Mouse (Mus musculus) midbrain, embryonic 13.5 days (tissue): ENCODE results near the gene Cldn10. TPM values are rescaled to one million over a fixed set of nuclear protein-coding genes. Genes with fewer than 3 reads are reported as not detected.
A peak's percentile ranks its signal among the peaks of the same experiment; 100 is the strongest.

Experiments
- ATAC-seq: fragments of 200-750 bp; cut with Nextera tagmentation; 2 replicates; pipeline ENCODE4 v1.8.0; 2017; ENCODE audit warnings: mild to moderate bottlenecking, moderate TSS enrichment, moderate library complexity
- H3K27ac ChIP-seq: fragments of 300-500 bp; sonication (generic); 2 replicates; pipeline ENCODE4 v1.5.1; 2015; ENCODE audit warnings: inconsistent platforms, mild to moderate bottlenecking, moderate library complexity
- H3K27me3 ChIP-seq: fragments of 300-500 bp; sonication (generic); 2 replicates; pipeline ENCODE4 v1.6.1; 2015; ENCODE audit warnings: mild to moderate bottlenecking, inconsistent platforms
- H3K36me3 ChIP-seq: fragments of 300-500 bp; sonication (generic); 2 replicates; pipeline ENCODE4 v1.6.1; 2015; ENCODE audit warnings: mild to moderate bottlenecking, inconsistent platforms
- H3K4me1 ChIP-seq: fragments of 300-500 bp; sonication (generic); replicated peaks from 2 replicates; pipeline ENCODE4 v1.6.1; 2015; ENCODE audit warnings: inconsistent platforms
- H3K4me2 ChIP-seq: fragments of 300-500 bp; sonication (generic); replicated peaks from 2 replicates; pipeline ENCODE4 v1.6.1; 2015; ENCODE audit warnings: moderate library complexity, mild to moderate bottlenecking, inconsistent platforms
- H3K4me3 ChIP-seq: fragments of 300-500 bp; sonication (generic); replicated peaks from 2 replicates; pipeline ENCODE4 v1.5.1; 2015; ENCODE audit warnings: mild to moderate bottlenecking, inconsistent platforms
- H3K9ac ChIP-seq: fragments of 300-500 bp; sonication (generic); replicated peaks from 2 replicates; pipeline ENCODE4 v1.6.1; 2015; ENCODE audit warnings: mild to moderate bottlenecking, inconsistent platforms
- H3K9me3 ChIP-seq: fragments of 300-500 bp; sonication (generic); 2 replicates; pipeline ENCODE4 v1.6.1; 2016; ENCODE audit warnings: mild to moderate bottlenecking, inconsistent platforms
- WGBS: fragments of 180-500 bp; shearing (Covaris S2); methylation state at CpG from one replicate; pipeline ENCODE4 v1.1.7; 2015; 5-methylcytosine and 5-hydroxymethylcytosine counted together
- polyA plus RNA-seq: library from polyadenylated mRNA; unstranded; fragments of >200 nt; fragmentation: Nextera tagmentation; extraction: Ambion mirVana; gene quantifications from 2 replicates; pipeline ENCODE4 v1.2.1, GENCODE M21; 2015

Cldn10 gene
- polyA plus RNA-seq, 1 experiment from 2014 or later: 1.0 TPM

GRCm38 (mm10) chr14:118903867-118904562 lies 116.3 kb downstream of the Cldn10 start:
- WGBS: 55% methylated on average over 6 of the region's 6 CpGs
- Histone ChIP-seq H3K9me3 (no peaks in the 10 kb centered on the region), H3K4me2 (no peak overlapping the region), H3K27ac (peak overlapping the region; percentile 14; the same call in 1 of the 2 replicates), H3K4me1 (0 out of 2 replicates have a peak, but pooled peaks cover 4% of the 10 kb centered on the region), H3K27me3 (no peaks in the 10 kb centered on the region), H3K4me3 (no peak overlapping the region), H3K9ac (0 out of 2 replicates have a peak overlapping the region, but pooled peaks have one; percentile 0), H3K36me3 (peaks cover 91% of the 10 kb centered on the region)
- ATAC-seq: peak; percentile 68

- Histone ChIP-seq H3K4me2 (no peak overlapping the region), H3K9ac (no peak overlapping the region), H3K36me3 (peaks cover 90% of the 10 kb centered on the region), H3K4me3 (no peak overlapping the region), H3K27me3 (no peaks in the 10 kb centered on the region), H3K27ac (no peak overlapping the region), H3K9me3 (no peaks in the 10 kb centered on the region), H3K4me1 (0 out of 2 replicates have a peak, but pooled peaks cover 4% of the 10 kb centered on the region)
- 81% methylated on average over 8 of the region's 8 CpGs for WGBS
- no peak for ATAC-seq
These were observed 119.9 kb downstream of the Cldn10 start for GRCm38 (mm10) chr14:118907592-118907991.

- H3K9me3 ChIP-seq: no peaks in the 10 kb centered on the region
- H3K4me3 ChIP-seq: no peak overlapping the region
- WGBS: 90% methylated on average over 8 of the region's 8 CpGs
- H3K27me3 ChIP-seq: no peaks in the 10 kb centered on the region
- H3K27ac ChIP-seq: no peak overlapping the region
- H3K9ac ChIP-seq: no peak overlapping the region
- no peaks in the 10 kb centered on the region for H3K4me1 ChIP-seq
- no peak overlapping the region for H3K4me2 ChIP-seq
- no peak for ATAC-seq
- peaks cover 92% of the 10 kb centered on the region for H3K36me3 ChIP-seq
These were observed 122.2 kb downstream of the Cldn10 start for GRCm38 (mm10) chr14:118909872-118910271.

- no peaks in the 10 kb centered on the region for H3K4me1 ChIP-seq
- no peak overlapping the region for H3K4me2 ChIP-seq
- H3K4me3 ChIP-seq: no peak overlapping the region
- WGBS: 76% methylated on average over 29 of the region's 29 CpGs
- no peaks in the 10 kb centered on the region for H3K27me3 ChIP-seq
- H3K9me3 ChIP-seq: no peaks in the 10 kb centered on the region
- H3K9ac ChIP-seq: no peak overlapping the region
- peak; percentile 63; the same call in 1 of the 2 replicates for ATAC-seq
- no peak overlapping the region for H3K27ac ChIP-seq
- H3K36me3 ChIP-seq: peaks cover 93% of the 10 kb centered on the region
These were observed 122.9 kb downstream of the Cldn10 start for GRCm38 (mm10) chr14:118910332-118911222.

- H3K9me3 ChIP-seq: no peaks in the 10 kb centered on the region
- H3K27ac ChIP-seq: no peak overlapping the region
- 93% methylated on average over 6 of the region's 6 CpGs for WGBS
- H3K4me3 ChIP-seq: no peak overlapping the region
- H3K9ac ChIP-seq: no peak overlapping the region
- H3K27me3 ChIP-seq: no peaks in the 10 kb centered on the region
- ATAC-seq: no peak
- no peak overlapping the region for H3K4me2 ChIP-seq
- H3K4me1 ChIP-seq: no peaks in the 10 kb centered on the region
- peaks cover 93% of the 10 kb centered on the region for H3K36me3 ChIP-seq
These were observed 123.8 kb downstream of the Cldn10 start for GRCm38 (mm10) chr14:118911521-118911920.

- H3K4me2 ChIP-seq: no peak overlapping the region
- H3K27ac ChIP-seq: no peak overlapping the region
- no peaks in the 10 kb centered on the region for H3K9me3 ChIP-seq
- no peaks in the 10 kb centered on the region for H3K27me3 ChIP-seq
- WGBS: 89% methylated on average over 5 of the region's 5 CpGs
- no peak overlapping the region for H3K9ac ChIP-seq
- no peak for ATAC-seq
- H3K4me3 ChIP-seq: no peak overlapping the region
- no peaks in the 10 kb centered on the region for H3K4me1 ChIP-seq
- peaks cover 91% of the 10 kb centered on the region for H3K36me3 ChIP-seq
These were observed 125.9 kb downstream of the Cldn10 start for GRCm38 (mm10) chr14:118913651-118914050.

GRCm38 (mm10) chr14:118919025-118919424 lies 131.3 kb downstream of the Cldn10 start:
- Histone ChIP-seq H3K4me2 (no peak overlapping the region), H3K27me3 (0 out of 2 replicates have a peak, but pooled peaks cover 3% of the 10 kb centered on the region), H3K4me3 (no peak overlapping the region), H3K4me1 (peaks cover 38% of the 10 kb centered on the region), H3K36me3 (peaks cover 55% of the 10 kb centered on the region), H3K9ac (no peak overlapping the region), H3K9me3 (no peaks in the 10 kb centered on the region), H3K27ac (no peak overlapping the region)
- ATAC-seq: no peak
- WGBS: 72% methylated on average over 8 of the region's 8 CpGs

GRCm38 (mm10) chr14:118920654-118921053 lies 132.9 kb downstream of the Cldn10 start:
- Histone ChIP-seq H3K27ac (no peak overlapping the region), H3K4me3 (0 out of 2 replicates have a peak overlapping the region, but pooled peaks have one; percentile 0), H3K4me2 (peak overlapping the region; percentile 87), H3K27me3 (0 out of 2 replicates have a peak, but pooled peaks cover 3% of the 10 kb centered on the region), H3K36me3 (peaks cover 39% of the 10 kb centered on the region), H3K9me3 (no peaks in the 10 kb centered on the region), H3K9ac (peak overlapping the region; percentile 43; the same call in 1 of the 2 replicates), H3K4me1 (peaks cover 45% of the 10 kb centered on the region)
- WGBS: 62% methylated on average over 7 of the region's 7 CpGs
- ATAC-seq: no peak

GRCm38 (mm10) chr14:118922251-118922650 lies 134.5 kb downstream of the Cldn10 start:
- H3K36me3 ChIP-seq: peaks cover 28% of the 10 kb centered on the region
- H3K27me3 ChIP-seq: 0 out of 2 replicates have a peak, but pooled peaks cover 3% of the 10 kb centered on the region
- 27% methylated on average over 22 of the region's 22 CpGs for WGBS
- peak overlapping the region; percentile 87 for H3K4me2 ChIP-seq
- no peaks in the 10 kb centered on the region for H3K9me3 ChIP-seq
- peak overlapping the region; percentile 79 for H3K4me3 ChIP-seq
- H3K4me1 ChIP-seq: peaks cover 50% of the 10 kb centered on the region
- no peak overlapping the region for H3K27ac ChIP-seq
- no peak for ATAC-seq
- H3K9ac ChIP-seq: peak overlapping the region; percentile 70

GRCm38 (mm10) chr14:118922667-118923184 lies 135.0 kb downstream of the Cldn10 start:
- H3K36me3 ChIP-seq: peaks cover 23% of the 10 kb centered on the region
- 0 out of 2 replicates have a peak, but pooled peaks cover 3% of the 10 kb centered on the region for H3K27me3 ChIP-seq
- no peaks in the 10 kb centered on the region for H3K9me3 ChIP-seq
- peaks cover 50% of the 10 kb centered on the region for H3K4me1 ChIP-seq
- peak overlapping the region; percentile 79 for H3K4me3 ChIP-seq
- peak; percentile 41 for ATAC-seq
- H3K4me2 ChIP-seq: peak overlapping the region; percentile 87
- 1% methylated on average over 45 of the region's 47 CpGs for WGBS
- H3K27ac ChIP-seq: no peak overlapping the region
- peak overlapping the region; percentile 70 for H3K9ac ChIP-seq
